Mouse (Mus musculus) brain, embryonic 14.5 days (tissue): ENCODE data around the gene Hspb9.

Experiments
- CTCF ChIP-seq: fragments of 200-500 bp; IDR thresholded peaks from 2 replicates; pipeline ENCODE4 v1.5.1; 2012; ENCODE audit warnings: inconsistent platforms, mild to moderate bottlenecking, moderate library complexity, borderline replicate concordance; ENCODE audit not compliant: insufficient read depth, insufficient read length; ENCODE audit errors: extremely low read depth
- POLR2A ChIP-seq: fragments of 200-500 bp; IDR thresholded peaks from 2 replicates; pipeline ENCODE4 v1.6.1; 2012; ENCODE audit warnings: mild to moderate bottlenecking, inconsistent platforms, borderline replicate concordance; ENCODE audit not compliant: poor library complexity, insufficient read depth, insufficient read length, severe bottlenecking; ENCODE audit errors: extremely low read depth

GRCm38 (mm10) chr11:100714948-100715347, 1.3 kb downstream of the Hspb9 start:
- TF ChIP-seq POLR2A (no peak), CTCF (no peak)
